Mouse (Mus musculus) bone marrow macrophage, adult 2 months (primary cell): ENCODE data around the gene Wfdc8. TPM values are rescaled to one million over a fixed set of nuclear protein-coding genes. Genes with fewer than 3 reads are reported as not detected.

ENCODE experiments used
- H3K27ac ChIP-seq: 2 replicates; pipeline ENCODE4 v1.5.1; 2012; ENCODE audit warnings: low read depth, low read length; ENCODE audit not compliant: insufficient read depth
- H3K4me1 ChIP-seq: 2 replicates; pipeline ENCODE4 v1.6.1; 2012; ENCODE audit warnings: low read length; ENCODE audit not compliant: control insufficient read depth, insufficient read depth
- H3K4me3 ChIP-seq: 2 replicates; pipeline ENCODE4 v1.5.1; 2012; ENCODE audit warnings: mild to moderate bottlenecking, low read length, moderate library complexity; ENCODE audit not compliant: insufficient read depth
- CTCF ChIP-seq: IDR thresholded peaks from 2 replicates; pipeline ENCODE4 v1.5.1; 2012; ENCODE audit warnings: low read depth, mild to moderate bottlenecking, low read length, moderate library complexity
- POLR2A ChIP-seq: IDR thresholded peaks from 2 replicates; pipeline ENCODE4 v1.6.1; 2012; ENCODE audit warnings: mild to moderate bottlenecking, low read depth, low read length, borderline replicate concordance
- polyA plus RNA-seq: library from polyadenylated mRNA; stranded (reverse); fragments of >200 nt; gene quantifications from 2 replicates; pipeline ENCODE4 v1.2.4, GENCODE M21; 2012; ENCODE audit not compliant: missing spikeins, insufficient read depth, insufficient read length

Wfdc8 gene
- polyA plus RNA-seq, 1 experiment, result not detected

GRCm38 (mm10) chr2:164563339-164564038 is 49.9 kb downstream of the Wfdc8 start:
- Histone ChIP-seq H3K4me1 (no peaks in the 10 kb centered on the region), H3K27ac (no peak overlapping the region), H3K4me3 (peak overlapping the region; percentile 33)
- TF ChIP-seq POLR2A, result no peak
- TF ChIP-seq CTCF, result 0 out of 2 replicates have a peak, but pooled peaks have one; percentile 6

- Histone ChIP-seq H3K4me3 (no peak within 1 kb of the TSS), H3K27ac (no peak within 1 kb of the TSS), H3K4me1 (no peaks in the 10 kb centered on the region)
- TF ChIP-seq POLR2A (no peak), CTCF (no peak)
Measured at GRCm38 (mm10) chr2:164562391-164563188, 50.8 kb downstream of the Wfdc8 start, which contains the start of gene Wfdc2. TSS of gene Wfdc2 (plus strand) at chr2:164562413.

GRCm38 (mm10) chr2:164560106-164560505 is 53.3 kb downstream of the Wfdc8 start:
- H3K27ac ChIP-seq, result no peak overlapping the region
- no peaks in the 10 kb centered on the region for H3K4me1 ChIP-seq
- no peak overlapping the region for H3K4me3 ChIP-seq
- TF ChIP-seq CTCF, result no peak

- Histone ChIP-seq H3K4me3 (no peak overlapping the region), H3K27ac (no peak overlapping the region), H3K4me1 (no peaks in the 10 kb centered on the region)
- TF ChIP-seq POLR2A (no peak), CTCF (no peak)
Measured at GRCm38 (mm10) chr2:164558991-164559645, 54.3 kb downstream of the Wfdc8 start.

- TF ChIP-seq CTCF (no peak), POLR2A (no peak)
- H3K4me1 ChIP-seq, result no peaks in the 10 kb centered on the region
- H3K27ac ChIP-seq, result no peak overlapping the region
- no peak overlapping the region for H3K4me3 ChIP-seq
Measured at GRCm38 (mm10) chr2:164558426-164558825, 55.0 kb downstream of the Wfdc8 start.

GRCm38 (mm10) chr2:164551502-164551901 is 61.9 kb downstream of the Wfdc8 start:
- Histone ChIP-seq H3K4me3 (no peak overlapping the region), H3K4me1 (no peaks in the 10 kb centered on the region), H3K27ac (no peak overlapping the region)
- TF ChIP-seq POLR2A (no peak), CTCF (no peak)

GRCm38 (mm10) chr2:164550895-164551269 is 62.5 kb downstream of the Wfdc8 start:
- TF ChIP-seq CTCF (no peak), POLR2A (no peak)
- Histone ChIP-seq H3K4me1 (no peaks in the 10 kb centered on the region), H3K4me3 (no peak overlapping the region), H3K27ac (no peak overlapping the region)

GRCm38 (mm10) chr2:164549963-164550894 is 63.2 kb downstream of the Wfdc8 start:
- Histone ChIP-seq H3K27ac (no peak overlapping the region), H3K4me1 (no peaks in the 10 kb centered on the region), H3K4me3 (no peak overlapping the region)
- TF ChIP-seq CTCF, result no peak

- TF ChIP-seq POLR2A (no peak), CTCF (no peak)
- Histone ChIP-seq H3K4me3 (no peak overlapping the region), H3K4me1 (no peaks in the 10 kb centered on the region), H3K27ac (no peak overlapping the region)
Measured at GRCm38 (mm10) chr2:164549338-164549737, 64.1 kb downstream of the Wfdc8 start.

Other genes with a start within 250 kb of the Wfdc8 start
- 2.1 and 2.3 TPM in 2 replicates for gene Slpi, start 224.5 kb downstream of the Wfdc8 start, polyA plus RNA-seq
- not detected in 2 replicates for gene Rbpjl, start 210.5 kb downstream of the Wfdc8 start, polyA plus RNA-seq
- gene Matn4, start 208.5 kb downstream of the Wfdc8 start, polyA plus RNA-seq, result not detected in 2 replicates
- gene Sdc4, start 169.7 kb downstream of the Wfdc8 start, polyA plus RNA-seq, result 125 and 132 TPM in 2 replicates
- 33.3 and 33.9 TPM in 2 replicates for gene Sys1, start 156.7 kb downstream of the Wfdc8 start, polyA plus RNA-seq
- not detected in 2 replicates for gene Gm20458, start 152.7 kb downstream of the Wfdc8 start, polyA plus RNA-seq
- gene Trp53tg5, start 139.9 kb downstream of the Wfdc8 start, polyA plus RNA-seq, result not detected in 2 replicates
- gene Dbndd2, start 127.5 kb downstream of the Wfdc8 start, polyA plus RNA-seq, result 67.6 and 75.8 TPM in 2 replicates
- 58.5 and 80.9 TPM in 2 replicates for gene Pigt, start 116.1 kb downstream of the Wfdc8 start, polyA plus RNA-seq
- gene Wfdc2, start 51.2 kb downstream of the Wfdc8 start, polyA plus RNA-seq, result not detected in 2 replicates
- gene Spint3, start 40.2 kb downstream of the Wfdc8 start, polyA plus RNA-seq, result not detected in 2 replicates
- not detected in 2 replicates for gene Wfdc6a, start 28.2 kb downstream of the Wfdc8 start, polyA plus RNA-seq
- gene Eppin, start 20.0 kb downstream of the Wfdc8 start, polyA plus RNA-seq, result not detected in 2 replicates
- gene Wfdc6b, start 104 bp downstream of the Wfdc8 start, polyA plus RNA-seq, result not detected in 2 replicates
- not detected in 2 replicates for gene Wfdc16, start 25.2 kb upstream of the Wfdc8 start, polyA plus RNA-seq
- not detected in 2 replicates for gene Wfdc10, start 42.4 kb upstream of the Wfdc8 start, polyA plus RNA-seq
- gene Wfdc9, start 43.0 kb upstream of the Wfdc8 start, polyA plus RNA-seq, result not detected in 2 replicates
- gene Wfdc11, start 60.5 kb upstream of the Wfdc8 start, polyA plus RNA-seq, result not detected in 2 replicates
- gene Wfdc13, start 71.5 kb upstream of the Wfdc8 start, polyA plus RNA-seq, result not detected in 2 replicates
- not detected in 2 replicates for gene Spint4, start 84.9 kb upstream of the Wfdc8 start, polyA plus RNA-seq
- not detected in 2 replicates for gene Spint5, start 101.7 kb upstream of the Wfdc8 start, polyA plus RNA-seq
- gene Wfdc3, start 132.3 kb upstream of the Wfdc8 start, polyA plus RNA-seq, result not detected in 2 replicates
- gene Dnttip1, start 132.4 kb upstream of the Wfdc8 start, polyA plus RNA-seq, result 33.4 and 33.7 TPM in 2 replicates
- 93.9 and 99.8 TPM in 2 replicates for gene Ube2c, start 156.3 kb upstream of the Wfdc8 start, polyA plus RNA-seq
- 0.80 TPM in 1 of 2 replicates, not detected in the other for gene Tnnc2, start 166.3 kb upstream of the Wfdc8 start, polyA plus RNA-seq
- gene Snx21, start 172.2 kb upstream of the Wfdc8 start, polyA plus RNA-seq, result 14.6 and 20.3 TPM in 2 replicates
- 26.8 and 27.6 TPM in 2 replicates for gene Acot8, start 191.3 kb upstream of the Wfdc8 start, polyA plus RNA-seq
- gene Zswim3, start 191.5 kb upstream of the Wfdc8 start, polyA plus RNA-seq, result 5.0 and 7.3 TPM in 2 replicates
- 5.7 and 5.8 TPM in 2 replicates for gene Zswim1, start 209.1 kb upstream of the Wfdc8 start, polyA plus RNA-seq
- gene Spata25, start 214.9 kb upstream of the Wfdc8 start, polyA plus RNA-seq, result 1.4 TPM in 1 of 2 replicates, not detected in the other
- 632 and 760 TPM in 2 replicates for gene Ctsa, start 219.2 kb upstream of the Wfdc8 start, polyA plus RNA-seq
- gene Neurl2, start 219.8 kb upstream of the Wfdc8 start, polyA plus RNA-seq, result 21.0 and 25.4 TPM in 2 replicates
- gene Pltp, start 244.1 kb upstream of the Wfdc8 start, polyA plus RNA-seq, result 1,260 and 1,371 TPM in 2 replicates